Mouse (Mus musculus): ENCODE data around the gene Reg3b.

DNA sequence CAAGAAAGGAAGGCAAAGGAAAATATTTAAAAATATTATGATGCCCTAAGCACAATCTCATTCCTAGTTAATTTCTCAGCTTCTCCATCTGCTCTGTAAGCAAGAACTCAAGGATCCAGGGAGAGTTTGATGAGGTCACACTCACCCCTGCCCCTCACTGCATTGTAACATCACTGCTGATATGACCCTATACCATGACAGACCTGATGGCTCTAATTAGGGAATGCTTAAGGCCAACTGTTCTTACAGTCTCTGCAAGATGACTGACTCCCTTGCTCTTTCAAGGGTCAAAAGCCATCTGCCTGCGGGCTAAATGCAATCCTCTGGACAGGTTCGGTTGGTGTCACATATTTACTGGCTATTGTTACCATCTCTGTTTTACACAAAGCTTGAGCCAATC lies 41.3 kb upstream of the Reg3b start:
- TF ChIP-seq CTCF (IDR thresholded peaks at IDR 0.05; ENCODE audit: control insufficient read depth, insufficient read depth, insufficient read length), result no peak
- TF ChIP-seq USF1 (IDR thresholded peaks at IDR 0.05; ENCODE audit: low read depth), result no peak
- no peak for TF ChIP-seq MYOD1 (IDR thresholded peaks at IDR 0.05; ENCODE audit: control insufficient read depth, insufficient read length, low read depth)
- no peak for TF ChIP-seq MAX (IDR thresholded peaks at IDR 0.05)
- TF ChIP-seq CEBPB (IDR thresholded peaks at IDR 0.05; ENCODE audit: low read depth), result no peak

Data from C2C12 (cell line).